Mouse (Mus musculus) heart, embryonic 11.5 days (tissue): Measurements from ENCODE around the gene Gm9195. TPM values are rescaled to one million over a fixed set of nuclear protein-coding genes. Genes with fewer than 3 reads are reported as not detected.

Experiments
- ATAC-seq: fragments of 200-750 bp; cut with Nextera tagmentation; replicated peaks from 2 replicates; pipeline ENCODE4 v1.8.0; 2017; ENCODE audit warnings: moderate library complexity; ENCODE audit not compliant: insufficient number of reproducible peaks, low FRiP score, low TSS enrichment
- H3K27ac ChIP-seq: fragments of 300-500 bp; sonication (generic); 2 replicates; pipeline ENCODE4 v1.5.1; 2014; ENCODE audit warnings: mild to moderate bottlenecking, low read depth, low read length
- H3K27me3 ChIP-seq: fragments of 300-500 bp; sonication (generic); 2 replicates; pipeline ENCODE4 v1.6.1; 2014; ENCODE audit warnings: mild to moderate bottlenecking, low read length, mixed read lengths; ENCODE audit not compliant: control insufficient read depth, insufficient read depth
- H3K36me3 ChIP-seq: fragments of 300-500 bp; sonication (generic); 2 replicates; pipeline ENCODE4 v1.6.1; 2014; ENCODE audit warnings: mild to moderate bottlenecking, low read length, moderate library complexity, mixed read lengths; ENCODE audit not compliant: control insufficient read depth, insufficient read depth
- H3K4me1 ChIP-seq: fragments of 300-500 bp; sonication (generic); 2 replicates; pipeline ENCODE4 v1.6.1; 2014; ENCODE audit warnings: low read length; ENCODE audit not compliant: control insufficient read depth, insufficient read depth
- H3K4me2 ChIP-seq: fragments of 300-500 bp; sonication (generic); 2 replicates; pipeline ENCODE4 v1.6.1; 2014; ENCODE audit warnings: mild to moderate bottlenecking, moderate library complexity
- H3K4me3 ChIP-seq: fragments of 300-500 bp; sonication (generic); 2 replicates; pipeline ENCODE4 v1.5.1; 2014; ENCODE audit warnings: low read depth, low read length
- H3K9ac ChIP-seq: fragments of 300-500 bp; sonication (generic); 2 replicates; pipeline ENCODE4 v1.6.1; 2014; ENCODE audit warnings: mild to moderate bottlenecking, low read depth, low read length, moderate library complexity
- H3K9me3 ChIP-seq: fragments of 300-500 bp; sonication (generic); replicated peaks from 2 replicates; pipeline ENCODE4 v1.6.1; 2016; ENCODE audit warnings: low read length; ENCODE audit not compliant: control insufficient read depth
- WGBS: fragments of 180-500 bp; shearing (Covaris S2); extraction: QIAGEN DNeasy Blood & Tissue Kit; methylation state at CpG from one replicate; pipeline ENCODE4 v1.1.7; 2014; ENCODE audit not compliant: insufficient replicate concordance; 5-methylcytosine and 5-hydroxymethylcytosine counted together
- polyA plus RNA-seq: library from polyadenylated mRNA; unstranded; fragments of >200 nt; fragmentation: Nextera tagmentation; extraction: Ambion mirVana; gene quantifications from 2 replicates; pipeline ENCODE4 v1.2.1, GENCODE M21; 2014

Gm9195 gene
- polyA plus RNA-seq, 1 experiment from 2014 or later, result not detected

DNA sequence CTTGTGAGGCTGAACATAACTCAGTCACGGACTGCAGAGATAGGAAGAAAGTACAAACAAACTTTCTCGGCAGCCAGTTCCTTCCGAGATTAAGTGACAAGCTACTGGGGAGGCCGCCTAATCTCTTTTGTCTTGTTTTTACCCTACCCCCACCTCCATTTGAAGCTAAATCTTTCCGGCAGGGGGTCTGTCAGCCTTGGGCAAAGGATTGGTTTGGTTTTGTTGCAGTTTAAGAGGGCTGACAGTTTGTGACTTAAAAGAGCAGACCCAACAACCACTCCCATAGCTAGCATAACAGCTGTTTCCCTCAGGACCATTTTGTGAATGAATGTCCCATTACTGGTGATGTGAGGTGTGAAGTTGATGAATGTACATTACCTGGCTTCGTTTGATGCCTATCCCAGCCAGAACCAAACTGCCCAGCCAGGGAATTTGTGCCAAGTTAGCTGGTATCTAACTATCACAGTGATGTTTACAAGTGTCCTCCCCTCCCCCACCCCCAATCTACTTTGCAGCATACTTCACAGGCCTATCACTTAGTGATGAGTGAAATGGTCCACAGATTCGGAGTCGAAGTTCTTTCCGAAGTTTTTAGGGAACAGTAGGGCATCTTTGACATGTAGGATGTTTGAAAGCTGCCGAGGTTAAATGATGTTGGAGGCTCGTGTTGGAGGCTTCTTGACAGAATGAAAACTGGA, 15.2 kb upstream of the Gm9195 start:
- WGBS, result 6% methylated on average over 11 of the region's 11 CpGs
- no peaks in the 10 kb centered on the region for H3K36me3 ChIP-seq
- H3K9ac ChIP-seq, result peak overlapping the region; percentile 72
- no peak for ATAC-seq
- H3K27me3 ChIP-seq, result no peaks in the 10 kb centered on the region
- peak overlapping the region; percentile 70 for H3K4me2 ChIP-seq
- H3K9me3 ChIP-seq, result no peaks in the 10 kb centered on the region
- peak overlapping the region; percentile 36 for H3K4me3 ChIP-seq
- H3K27ac ChIP-seq, result no peak overlapping the region
- peaks cover 2% of the 10 kb centered on the region; the same call in 1 of the 2 replicates for H3K4me1 ChIP-seq

DNA sequence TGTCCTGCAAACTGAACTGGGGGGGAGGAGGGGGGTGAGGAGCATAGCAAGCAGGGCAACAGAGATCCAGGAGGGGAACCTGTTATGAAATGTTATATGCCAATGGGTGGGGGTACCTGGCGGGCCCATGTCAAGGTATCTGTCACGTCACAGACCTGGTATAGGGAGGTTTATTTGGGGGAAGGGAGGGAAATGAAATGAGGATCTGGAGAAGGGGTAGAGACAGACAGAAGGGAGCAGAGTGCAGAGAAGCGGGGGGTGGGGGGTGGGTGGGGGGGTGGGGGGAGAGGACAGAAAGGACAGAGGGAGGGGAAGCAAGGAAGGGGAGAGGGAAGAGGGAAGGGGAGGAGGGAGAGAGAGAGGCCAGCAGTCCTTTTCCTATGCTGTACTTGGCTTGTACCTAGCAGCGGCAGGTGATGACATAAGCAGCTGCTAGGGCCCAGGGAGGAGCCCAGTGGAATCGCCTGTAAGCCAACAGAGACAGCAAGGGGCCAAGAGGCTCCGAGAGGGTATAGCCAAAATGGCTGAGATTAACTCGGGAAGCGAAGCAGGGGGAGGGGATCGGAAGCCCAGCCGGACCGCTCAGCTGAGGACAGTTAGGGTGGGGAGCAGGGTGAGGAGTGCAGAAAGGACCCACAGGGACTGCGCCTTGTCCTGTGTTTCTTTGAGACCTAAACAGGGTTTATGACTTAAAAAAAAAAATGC, 14.5 kb upstream of the Gm9195 start:
- peak; percentile 52; the same call in 1 of the 2 replicates for ATAC-seq
- Histone ChIP-seq H3K4me3 (peak overlapping the region; percentile 36), H3K27me3 (no peaks in the 10 kb centered on the region), H3K4me2 (peak overlapping the region; percentile 70), H3K4me1 (peaks cover 2% of the 10 kb centered on the region; the same call in 1 of the 2 replicates), H3K9ac (peak overlapping the region; percentile 72), H3K9me3 (no peaks in the 10 kb centered on the region), H3K36me3 (no peaks in the 10 kb centered on the region), H3K27ac (no peak overlapping the region)
- WGBS, result 6% methylated on average over 12 of the region's 12 CpGs

DNA sequence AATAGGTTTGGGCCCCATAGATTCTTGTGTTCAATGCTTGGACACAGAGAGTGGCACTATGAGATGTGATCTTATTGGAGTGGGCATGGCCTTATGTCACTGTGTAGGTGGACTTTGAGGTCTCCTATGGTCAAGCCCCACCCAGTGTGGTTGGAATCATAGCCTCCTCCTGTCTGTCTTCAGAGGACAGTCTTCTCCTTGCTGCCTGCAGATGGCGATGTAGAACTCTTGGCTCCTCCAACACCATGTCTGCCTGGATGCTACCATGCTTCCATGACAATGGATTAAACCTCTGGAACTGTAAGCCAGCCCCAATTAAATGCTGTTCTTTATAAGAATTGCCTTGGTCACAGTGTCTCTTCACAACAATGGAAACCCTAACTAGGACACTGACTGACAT, 13.3 kb upstream of the Gm9195 start:
- no peak overlapping the region for H3K4me3 ChIP-seq
- H3K27ac ChIP-seq, result no peak overlapping the region
- no peaks in the 10 kb centered on the region for H3K36me3 ChIP-seq
- no peaks in the 10 kb centered on the region for H3K9me3 ChIP-seq
- no peak for ATAC-seq
- WGBS, result 77% methylated on average over 1 of the region's 1 CpGs
- no peaks in the 10 kb centered on the region for H3K27me3 ChIP-seq
- H3K9ac ChIP-seq, result no peak overlapping the region
- H3K4me2 ChIP-seq, result no peak overlapping the region
- peaks cover 2% of the 10 kb centered on the region; the same call in 1 of the 2 replicates for H3K4me1 ChIP-seq

DNA sequence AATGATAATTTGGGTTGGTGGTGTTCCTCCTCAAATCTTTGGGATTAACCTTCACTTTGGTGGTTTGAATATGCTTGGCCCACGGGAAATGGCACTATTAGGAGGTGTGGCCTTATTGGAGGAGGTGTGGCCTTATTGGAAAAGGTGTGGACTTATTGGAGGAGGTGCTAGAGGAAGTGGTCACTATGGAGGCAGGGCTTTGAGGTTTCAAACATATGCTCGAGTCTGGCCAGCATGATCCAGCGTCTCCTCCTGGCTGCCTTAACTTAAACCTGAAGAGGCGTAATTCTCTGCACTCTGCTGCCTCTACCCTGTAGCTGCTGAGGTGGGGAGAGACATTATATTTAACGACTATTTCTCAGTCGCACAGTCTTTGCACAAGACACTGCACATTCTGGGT, 11.6 kb upstream of the Gm9195 start:
- Histone ChIP-seq H3K36me3 (no peaks in the 10 kb centered on the region), H3K9me3 (no peaks in the 10 kb centered on the region), H3K4me2 (no peak overlapping the region), H3K27me3 (no peaks in the 10 kb centered on the region), H3K9ac (no peak overlapping the region), H3K4me3 (no peak overlapping the region), H3K27ac (no peak overlapping the region), H3K4me1 (peaks cover 2% of the 10 kb centered on the region; the same call in 1 of the 2 replicates)
- no peak for ATAC-seq
- 52% methylated on average over 6 of the region's 6 CpGs for WGBS

DNA sequence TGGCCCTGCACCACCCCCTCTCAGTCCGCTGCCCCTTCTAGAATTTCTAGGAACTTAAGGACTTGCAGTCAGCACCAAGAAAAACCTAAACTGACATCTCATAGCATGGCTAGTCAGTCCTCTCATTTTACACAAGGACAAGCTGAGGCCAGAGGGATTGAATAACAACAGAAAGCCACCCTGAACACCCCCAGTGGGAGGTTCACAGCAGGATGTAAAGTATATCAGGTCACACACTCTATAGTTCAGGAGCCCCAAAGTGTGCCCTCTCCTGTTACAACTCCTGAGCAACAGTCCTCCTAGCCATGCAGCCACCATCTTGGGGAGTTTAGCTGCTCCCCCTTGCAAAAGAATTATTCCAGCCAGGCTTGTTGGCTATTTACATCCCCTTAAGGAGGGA, 2.1 kb upstream of the Gm9195 start:
- no peak for ATAC-seq
- Histone ChIP-seq H3K27me3 (no peaks in the 10 kb centered on the region), H3K4me3 (no peak overlapping the region), H3K4me1 (no peaks in the 10 kb centered on the region), H3K4me2 (no peak overlapping the region), H3K9me3 (no peaks in the 10 kb centered on the region), H3K9ac (no peak overlapping the region), H3K27ac (no peak overlapping the region), H3K36me3 (no peaks in the 10 kb centered on the region)
- 63% methylated on average over 1 of the region's 1 CpGs for WGBS

DNA sequence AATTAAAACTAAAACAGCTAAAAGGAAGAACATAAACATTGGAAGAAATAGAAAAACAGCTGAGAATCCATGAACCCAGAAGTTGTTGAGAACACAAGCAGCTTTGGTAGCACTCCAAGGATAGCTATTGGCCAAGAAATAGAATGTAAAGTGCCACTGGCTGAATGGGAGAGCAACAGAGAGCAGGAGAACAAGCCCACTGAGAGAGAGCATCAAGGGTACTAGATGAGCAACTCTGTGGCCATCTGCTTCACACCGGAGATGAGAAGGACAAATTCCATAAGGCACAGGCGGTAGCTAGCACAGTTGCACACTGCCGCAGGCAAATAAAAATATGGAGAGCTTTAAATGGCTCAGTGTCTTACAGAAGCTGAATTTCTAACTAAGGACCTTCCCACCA, 1.3 kb downstream of the Gm9195 start:
- Histone ChIP-seq H3K9ac (no peak overlapping the region), H3K4me3 (no peak overlapping the region), H3K4me2 (no peak overlapping the region), H3K27ac (no peak overlapping the region), H3K4me1 (no peaks in the 10 kb centered on the region), H3K27me3 (no peaks in the 10 kb centered on the region), H3K9me3 (no peaks in the 10 kb centered on the region), H3K36me3 (no peaks in the 10 kb centered on the region)
- WGBS, result 88% methylated on average over 3 of the region's 3 CpGs
- no peak for ATAC-seq

DNA sequence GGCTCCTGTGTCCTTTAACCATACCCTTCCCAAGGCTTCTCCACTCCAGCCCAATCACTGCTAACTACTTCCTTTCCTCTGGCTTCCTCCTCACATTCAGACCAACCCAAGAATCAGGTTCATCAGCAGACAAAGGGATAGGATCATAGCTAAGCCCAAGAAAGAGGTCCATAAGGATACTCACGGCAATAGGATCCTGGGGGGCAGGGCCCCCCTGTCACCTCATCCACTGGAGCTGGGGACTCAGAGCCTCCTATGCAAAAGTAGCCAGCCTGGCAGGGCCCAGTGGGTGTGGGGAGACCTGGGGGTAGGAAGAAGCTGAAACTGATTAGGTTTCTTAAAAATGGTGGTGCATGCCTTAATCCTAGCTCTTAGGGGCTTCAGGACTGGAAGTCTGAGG, 17.1 kb downstream of the Gm9195 start:
- Histone ChIP-seq H3K4me3 (no peak overlapping the region), H3K27me3 (no peaks in the 10 kb centered on the region), H3K4me1 (no peaks in the 10 kb centered on the region), H3K4me2 (no peak overlapping the region), H3K9ac (no peak overlapping the region), H3K9me3 (0 out of 2 replicates have a peak, but pooled peaks cover 3% of the 10 kb centered on the region), H3K36me3 (no peaks in the 10 kb centered on the region), H3K27ac (no peak overlapping the region)
- no peak for ATAC-seq
- 81% methylated on average over 1 of the region's 1 CpGs for WGBS

DNA sequence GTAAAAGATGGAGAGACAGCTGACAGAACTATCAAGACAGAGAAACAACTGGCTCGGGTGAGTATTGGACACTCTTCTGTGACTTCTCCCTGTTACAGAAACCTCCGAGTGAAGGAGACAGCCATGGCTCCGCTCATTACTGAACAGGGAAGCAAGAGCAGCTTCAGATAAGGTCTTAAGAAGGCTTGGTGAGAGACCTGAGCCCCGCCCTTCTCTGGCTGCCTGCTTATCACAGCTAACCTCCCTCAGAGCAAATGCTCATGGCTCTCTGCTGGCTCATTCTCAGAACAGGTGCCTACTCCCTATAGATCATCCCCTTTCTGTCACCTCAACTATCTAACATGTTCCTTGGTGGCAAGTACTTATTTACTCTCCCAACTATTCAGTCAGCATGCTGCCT, 23.2 kb downstream of the Gm9195 start:
- Histone ChIP-seq H3K4me2 (no peak overlapping the region), H3K4me3 (no peak overlapping the region), H3K9ac (no peak overlapping the region), H3K4me1 (no peaks in the 10 kb centered on the region), H3K27me3 (no peaks in the 10 kb centered on the region), H3K36me3 (no peaks in the 10 kb centered on the region), H3K27ac (no peak overlapping the region), H3K9me3 (no peaks in the 10 kb centered on the region)
- WGBS, result 28% methylated on average over 4 of the region's 4 CpGs
- no peak for ATAC-seq
